Mouse (Mus musculus): ENCODE results near the gene Tet3. TPM values are rescaled to one million over a fixed set of nuclear protein-coding genes. Genes with fewer than 3 reads are reported as not detected.

Gene Tet3
- polyA plus RNA-seq, 1 experiment from 2014 or later = 75.4 TPM

DNA sequence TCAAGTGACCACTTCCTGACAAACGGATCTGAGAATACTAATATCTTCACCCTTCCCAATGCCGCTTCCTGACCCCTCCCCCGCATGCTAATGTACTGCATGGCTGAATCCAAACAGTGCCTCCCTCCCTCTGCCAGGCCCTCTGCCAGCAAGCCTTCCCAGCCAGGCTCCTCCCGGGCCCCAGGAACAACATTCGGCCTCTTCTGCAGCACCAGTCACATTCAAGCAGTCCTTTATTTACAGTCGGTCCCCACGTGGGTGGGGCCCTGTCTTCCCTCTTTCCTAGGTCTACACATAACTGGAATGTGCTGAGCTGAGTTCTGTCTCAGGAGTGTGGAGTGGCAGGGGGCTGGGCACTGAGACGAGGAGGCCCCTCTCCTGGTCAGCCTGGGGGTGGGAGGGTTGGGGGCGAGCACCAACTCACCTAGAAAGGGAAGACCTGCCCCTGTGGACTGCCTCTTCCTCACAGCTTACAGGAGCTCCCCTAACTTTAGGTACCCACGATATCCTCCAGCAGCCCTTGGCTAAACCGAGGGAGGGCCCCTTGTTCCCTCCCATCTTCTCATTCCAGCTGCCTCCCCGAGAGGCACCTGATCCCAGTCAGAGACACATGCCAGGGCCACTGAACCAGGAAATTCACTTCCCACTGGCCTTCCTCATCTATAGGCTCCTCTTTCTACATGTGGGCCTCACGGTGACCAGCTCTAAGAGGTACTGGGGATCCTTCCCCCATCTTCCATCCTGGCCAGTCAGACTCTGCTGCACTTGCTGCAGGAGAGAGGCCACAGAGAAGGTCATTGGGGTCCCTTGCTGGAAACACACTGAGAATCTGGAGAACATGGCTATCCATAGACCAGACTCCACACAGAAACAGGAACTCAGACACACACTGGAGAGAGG, 15.2 kb downstream of the Tet3 start:
- peaks cover 25% of the 10 kb centered on the region for H3K36me3 ChIP-seq
- H3K9ac ChIP-seq = peak overlapping the region; percentile 94
- H3K27me3 ChIP-seq = no peaks in the 10 kb centered on the region
- peak overlapping the region; percentile 7; the same call in 1 of the 2 replicates for H3K4me3 ChIP-seq
- peak; percentile 20 for ATAC-seq (ENCODE audit: low FRiP score)
- H3K4me2 ChIP-seq = peak overlapping the region; percentile 88
- peaks cover 89% of the 10 kb centered on the region for H3K4me1 ChIP-seq (replicated peaks)
- H3K9me3 ChIP-seq = no peaks in the 10 kb centered on the region
- H3K27ac ChIP-seq = peak overlapping the region; percentile 99
- 5% methylated on average over 13 of the region's 13 CpGs for WGBS

GRCm38 (mm10) chr6:83442639-83443038, 16.2 kb downstream of the Tet3 start:
- peak overlapping the region; percentile 94 for H3K9ac ChIP-seq
- H3K4me2 ChIP-seq = peak overlapping the region; percentile 88
- no peak for ATAC-seq (ENCODE audit: low FRiP score)
- peaks cover 91% of the 10 kb centered on the region for H3K4me1 ChIP-seq (replicated peaks)
- 33% methylated on average over 3 of the region's 3 CpGs for WGBS
- H3K4me3 ChIP-seq = peak overlapping the region; percentile 82
- peaks cover 15% of the 10 kb centered on the region for H3K36me3 ChIP-seq
- no peaks in the 10 kb centered on the region for H3K9me3 ChIP-seq
- H3K27ac ChIP-seq = peak overlapping the region; percentile 99
- no peaks in the 10 kb centered on the region for H3K27me3 ChIP-seq

GRCm38 (mm10) chr6:83441259-83442061, 17.4 kb downstream of the Tet3 start:
- H3K27me3 ChIP-seq = no peaks in the 10 kb centered on the region
- H3K9ac ChIP-seq = peak overlapping the region; percentile 94
- under 1% methylated on average over 44 of the region's 48 CpGs for WGBS
- peak; percentile 87 for ATAC-seq (ENCODE audit: low FRiP score)
- peak overlapping the region; percentile 82 for H3K4me3 ChIP-seq
- H3K9me3 ChIP-seq = no peaks in the 10 kb centered on the region
- H3K4me2 ChIP-seq = peak overlapping the region; percentile 88
- peak overlapping the region; percentile 99 for H3K27ac ChIP-seq
- peaks cover 9% of the 10 kb centered on the region for H3K36me3 ChIP-seq
- H3K4me1 ChIP-seq (replicated peaks) = peaks cover 89% of the 10 kb centered on the region

DNA sequence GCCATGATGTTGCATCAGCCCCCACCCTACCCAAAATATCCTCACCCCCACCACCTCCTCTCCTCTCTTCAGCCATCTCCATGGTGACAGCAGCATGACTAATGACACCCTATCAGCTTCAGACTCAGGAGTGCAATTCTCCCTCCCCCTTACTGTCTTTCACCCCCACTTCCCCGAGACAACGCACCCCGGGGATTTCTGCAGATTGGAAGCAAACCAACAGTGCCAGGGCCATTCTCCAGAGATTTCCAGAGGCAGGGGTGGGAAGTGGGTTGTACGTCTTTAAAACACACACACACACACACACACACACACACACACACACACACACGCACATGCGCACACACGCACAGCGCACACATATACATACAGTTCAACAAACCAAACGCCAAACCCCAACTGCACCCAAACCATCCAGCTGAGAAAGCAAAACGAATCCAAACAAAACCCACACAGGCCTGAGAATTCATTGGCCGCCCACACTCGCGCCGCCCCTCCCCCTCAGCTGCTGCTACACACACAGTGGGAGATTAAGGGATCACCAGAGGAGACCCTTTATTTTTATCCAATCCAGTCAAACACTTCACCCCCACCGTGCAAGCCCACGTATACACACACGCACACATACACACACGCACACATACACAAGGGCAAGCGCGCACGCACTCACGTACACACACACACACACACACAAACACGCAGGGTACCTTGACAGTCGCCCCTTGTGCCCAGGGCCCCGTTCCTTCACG, 18.2 kb downstream of the Tet3 start:
- WGBS = 2% methylated on average over 26 of the region's 26 CpGs
- no peaks in the 10 kb centered on the region for H3K27me3 ChIP-seq
- H3K4me2 ChIP-seq = peak overlapping the region; percentile 88
- H3K4me3 ChIP-seq = peak overlapping the region; percentile 82
- H3K27ac ChIP-seq = peak overlapping the region; percentile 99
- H3K36me3 ChIP-seq = peaks cover 5% of the 10 kb centered on the region; the same call in 1 of the 2 replicates
- H3K9me3 ChIP-seq = no peaks in the 10 kb centered on the region
- peak; percentile 57 for ATAC-seq (ENCODE audit: low FRiP score)
- H3K4me1 ChIP-seq (replicated peaks) = peaks cover 87% of the 10 kb centered on the region
- H3K9ac ChIP-seq = peak overlapping the region; percentile 94

DNA sequence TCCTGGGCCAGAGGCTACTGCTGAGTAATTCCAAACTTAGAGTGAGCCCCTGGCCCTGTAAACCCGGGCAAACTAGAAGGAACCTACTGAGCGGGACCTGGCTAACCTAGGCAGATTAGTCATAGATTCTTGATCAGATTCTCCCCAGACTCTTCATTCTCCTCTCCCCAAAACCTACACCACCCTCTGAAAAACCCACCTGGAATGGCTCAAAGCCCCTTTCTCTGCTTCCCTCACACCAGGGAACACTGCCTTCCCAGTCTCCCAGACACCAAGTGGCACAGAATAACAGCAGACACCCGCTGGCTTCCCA, 18.7 kb downstream of the Tet3 start:
- H3K9ac ChIP-seq = peak overlapping the region; percentile 94
- no peaks in the 10 kb centered on the region for H3K27me3 ChIP-seq
- H3K4me1 ChIP-seq (replicated peaks) = peaks cover 87% of the 10 kb centered on the region
- WGBS = 11% methylated on average over 3 of the region's 3 CpGs
- ATAC-seq (ENCODE audit: low FRiP score) = no peak
- H3K9me3 ChIP-seq = no peaks in the 10 kb centered on the region
- H3K36me3 ChIP-seq = peaks cover 7% of the 10 kb centered on the region; the same call in 1 of the 2 replicates
- peak overlapping the region; percentile 99 for H3K27ac ChIP-seq
- H3K4me2 ChIP-seq = peak overlapping the region; percentile 88
- peak overlapping the region; percentile 82 for H3K4me3 ChIP-seq

GRCm38 (mm10) chr6:83439781-83440180, 19.1 kb downstream of the Tet3 start:
- Histone ChIP-seq H3K4me1 (replicated peaks) (peaks cover 87% of the 10 kb centered on the region), H3K27me3 (no peaks in the 10 kb centered on the region), H3K9ac (peak overlapping the region; percentile 94), H3K27ac (peak overlapping the region; percentile 99), H3K4me3 (peak overlapping the region; percentile 82), H3K9me3 (no peaks in the 10 kb centered on the region), H3K4me2 (peak overlapping the region; percentile 88), H3K36me3 (peaks cover 9% of the 10 kb centered on the region; the same call in 1 of the 2 replicates)
- no peak for ATAC-seq (ENCODE audit: low FRiP score)
- WGBS = 61% methylated on average over 5 of the region's 5 CpGs

DNA sequence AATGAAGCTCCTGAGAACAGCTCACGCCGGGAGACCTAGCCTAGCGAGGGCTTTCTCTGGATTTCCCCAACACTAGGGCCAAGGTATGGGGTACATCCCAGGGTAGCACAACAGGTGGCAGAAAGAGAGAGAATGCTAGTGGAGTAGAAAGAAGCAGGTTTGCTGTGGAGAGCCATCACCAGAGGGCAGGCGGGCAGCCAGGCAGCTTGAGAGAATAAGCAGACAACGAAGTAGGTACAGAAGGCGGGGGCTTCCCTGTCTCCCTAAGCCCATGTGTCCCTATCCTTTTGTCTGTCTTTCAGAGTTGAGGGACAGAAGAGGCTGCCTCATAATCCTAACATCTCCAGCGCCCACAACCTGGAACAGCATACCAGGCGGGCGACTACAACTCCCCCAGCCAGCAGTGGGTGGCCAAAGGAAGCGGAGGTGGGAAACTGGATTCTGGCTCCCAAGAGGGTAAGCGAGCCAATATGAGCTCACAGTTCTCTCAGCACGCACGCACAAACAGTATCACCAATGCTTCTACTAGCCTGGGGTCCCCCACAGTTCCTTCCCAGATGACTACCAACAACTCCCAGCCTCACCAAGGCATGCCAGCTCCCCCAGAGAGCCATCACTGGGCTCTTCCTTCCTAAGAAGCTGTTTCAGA, 19.6 kb downstream of the Tet3 start:
- H3K9me3 ChIP-seq = no peaks in the 10 kb centered on the region
- no peak for ATAC-seq (ENCODE audit: low FRiP score)
- peak overlapping the region; percentile 82 for H3K4me3 ChIP-seq
- peaks cover 10% of the 10 kb centered on the region; the same call in 1 of the 2 replicates for H3K36me3 ChIP-seq
- peak overlapping the region; percentile 88 for H3K4me2 ChIP-seq
- 74% methylated on average over 13 of the region's 13 CpGs for WGBS
- peak overlapping the region; percentile 99 for H3K27ac ChIP-seq
- H3K9ac ChIP-seq = peak overlapping the region; percentile 94
- no peaks in the 10 kb centered on the region for H3K27me3 ChIP-seq
- peaks cover 86% of the 10 kb centered on the region for H3K4me1 ChIP-seq (replicated peaks)

DNA sequence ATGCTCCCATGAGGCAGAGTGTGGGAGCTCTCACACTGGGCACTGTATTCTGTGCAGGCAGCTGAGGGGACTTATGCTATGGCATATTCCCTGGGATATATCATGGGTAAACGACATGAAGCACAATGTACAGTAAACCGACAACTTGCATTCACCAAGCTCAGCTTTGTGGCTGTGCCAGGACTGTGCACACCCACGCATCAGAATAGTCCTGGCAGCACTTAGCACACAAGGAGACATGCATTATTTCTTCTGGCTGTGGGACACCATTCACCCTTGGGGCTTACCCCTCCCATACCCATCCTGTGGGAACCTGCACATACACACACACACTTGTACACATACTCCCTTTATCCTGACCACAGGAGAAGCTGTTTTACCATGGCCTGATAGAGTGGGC, 20.3 kb downstream of the Tet3 start:
- WGBS = 73% methylated on average over 3 of the region's 3 CpGs
- Histone ChIP-seq H3K36me3 (peaks cover 10% of the 10 kb centered on the region; the same call in 1 of the 2 replicates), H3K27me3 (no peaks in the 10 kb centered on the region), H3K4me2 (peak overlapping the region; percentile 88), H3K27ac (0 out of 2 replicates have a peak overlapping the region, but pooled peaks have one; percentile 40), H3K9me3 (no peaks in the 10 kb centered on the region), H3K9ac (peak overlapping the region; percentile 94), H3K4me1 (replicated peaks) (peaks cover 86% of the 10 kb centered on the region), H3K4me3 (peak overlapping the region; percentile 82)
- ATAC-seq (ENCODE audit: low FRiP score) = no peak

DNA sequence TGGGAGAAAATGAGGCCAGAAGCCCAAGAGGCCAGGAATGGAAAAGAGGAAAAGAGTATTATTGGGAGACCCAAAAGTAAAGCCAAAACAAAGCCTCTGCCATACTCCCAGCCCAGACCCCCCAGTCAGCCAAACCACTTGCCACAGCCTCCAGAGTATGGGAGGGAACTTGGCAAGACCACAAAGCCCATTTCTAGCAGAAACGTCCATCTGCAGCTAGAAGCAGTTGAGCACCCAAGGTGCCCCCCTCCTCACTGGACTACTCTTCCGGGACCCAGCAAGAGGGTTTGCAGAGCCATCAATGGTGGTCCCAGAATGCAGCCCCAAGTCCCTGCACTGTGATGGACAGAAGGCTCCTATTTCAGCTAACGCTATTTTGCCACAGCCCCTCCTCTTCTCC, 21.1 kb downstream of the Tet3 start:
- Histone ChIP-seq H3K27ac (peak overlapping the region; percentile 12; the same call in 1 of the 2 replicates), H3K4me1 (replicated peaks) (peaks cover 86% of the 10 kb centered on the region), H3K4me2 (peak overlapping the region; percentile 88), H3K27me3 (no peaks in the 10 kb centered on the region), H3K36me3 (peaks cover 10% of the 10 kb centered on the region; the same call in 1 of the 2 replicates), H3K9ac (peak overlapping the region; percentile 94), H3K4me3 (0 out of 2 replicates have a peak overlapping the region, but pooled peaks have one; percentile 82), H3K9me3 (no peaks in the 10 kb centered on the region)
- WGBS = 40% methylated on average over 3 of the region's 3 CpGs
- ATAC-seq (ENCODE audit: low FRiP score) = no peak

GRCm38 (mm10) chr6:83437225-83437624, 21.7 kb downstream of the Tet3 start:
- Histone ChIP-seq H3K4me3 (no peak overlapping the region), H3K4me2 (no peak overlapping the region), H3K9ac (no peak overlapping the region), H3K27ac (no peak overlapping the region), H3K27me3 (no peaks in the 10 kb centered on the region), H3K9me3 (no peaks in the 10 kb centered on the region), H3K36me3 (peaks cover 10% of the 10 kb centered on the region; the same call in 1 of the 2 replicates), H3K4me1 (replicated peaks) (peaks cover 86% of the 10 kb centered on the region)
- 83% methylated on average over 3 of the region's 3 CpGs for WGBS
- ATAC-seq (ENCODE audit: low FRiP score) = no peak

GRCm38 (mm10) chr6:83436547-83436946, 22.3 kb downstream of the Tet3 start:
- Histone ChIP-seq H3K9me3 (no peaks in the 10 kb centered on the region), H3K27ac (no peak overlapping the region), H3K4me2 (no peak overlapping the region), H3K36me3 (peaks cover 10% of the 10 kb centered on the region; the same call in 1 of the 2 replicates), H3K4me3 (no peak overlapping the region), H3K27me3 (no peaks in the 10 kb centered on the region), H3K4me1 (replicated peaks) (peaks cover 86% of the 10 kb centered on the region), H3K9ac (no peak overlapping the region)
- 80% methylated on average over 4 of the region's 4 CpGs for WGBS
- ATAC-seq (ENCODE audit: low FRiP score) = no peak
